Mouse (Mus musculus) neural tube, embryonic 12.5 days (tissue): ENCODE measurements around the gene Igfbp2. TPM values are rescaled to one million over a fixed set of nuclear protein-coding genes. Genes with fewer than 3 reads are reported as not detected.
A peak's percentile ranks its signal among the peaks of the same experiment; 100 is the strongest.

Experiments
- ATAC-seq: fragments of 200-750 bp; cut with Nextera tagmentation; 2 replicates; pipeline ENCODE4 v1.8.0; 2017; ENCODE audit warnings: low read depth, mild to moderate bottlenecking, moderate TSS enrichment, moderate library complexity; ENCODE audit not compliant: low FRiP score
- H3K27ac ChIP-seq: fragments of 300-500 bp; sonication (generic); 2 replicates; pipeline ENCODE4 v1.5.1; 2016
- H3K27me3 ChIP-seq: fragments of 300-500 bp; sonication (generic); replicated peaks from 2 replicates; pipeline ENCODE4 v1.6.1; 2016; ENCODE audit warnings: mild to moderate bottlenecking
- H3K36me3 ChIP-seq: fragments of 300-500 bp; sonication (generic); 2 replicates; pipeline ENCODE4 v1.6.1; 2016; ENCODE audit warnings: mild to moderate bottlenecking
- H3K4me1 ChIP-seq: fragments of 300-500 bp; sonication (generic); 2 replicates; pipeline ENCODE4 v1.6.1; 2016
- H3K4me2 ChIP-seq: fragments of 300-500 bp; sonication (generic); replicated peaks from 2 replicates; pipeline ENCODE4 v1.6.1; 2016; ENCODE audit warnings: mild to moderate bottlenecking
- H3K4me3 ChIP-seq: fragments of 300-500 bp; sonication (generic); 2 replicates; pipeline ENCODE4 v1.5.1; 2016
- H3K9ac ChIP-seq: fragments of 300-500 bp; sonication (generic); 2 replicates; pipeline ENCODE4 v1.6.1; 2016; ENCODE audit warnings: mild to moderate bottlenecking
- H3K9me3 ChIP-seq: fragments of 300-500 bp; sonication (generic); 2 replicates; pipeline ENCODE4 v1.6.1; 2016; ENCODE audit warnings: mild to moderate bottlenecking
- WGBS: fragments of 180-500 bp; shearing (Covaris S2); methylation state at CpG from one replicate; pipeline ENCODE4 v1.1.7; 2016; 5-methylcytosine and 5-hydroxymethylcytosine counted together
- polyA plus RNA-seq: library from polyadenylated mRNA; unstranded; fragments of >200 nt; fragmentation: Nextera tagmentation; extraction: Ambion mirVana; gene quantifications from 2 replicates; pipeline ENCODE4 v1.2.1, GENCODE M21; 2016

The Igfbp2 gene
- polyA plus RNA-seq, 1 experiment from 2014 or later: 410 TPM

DNA sequence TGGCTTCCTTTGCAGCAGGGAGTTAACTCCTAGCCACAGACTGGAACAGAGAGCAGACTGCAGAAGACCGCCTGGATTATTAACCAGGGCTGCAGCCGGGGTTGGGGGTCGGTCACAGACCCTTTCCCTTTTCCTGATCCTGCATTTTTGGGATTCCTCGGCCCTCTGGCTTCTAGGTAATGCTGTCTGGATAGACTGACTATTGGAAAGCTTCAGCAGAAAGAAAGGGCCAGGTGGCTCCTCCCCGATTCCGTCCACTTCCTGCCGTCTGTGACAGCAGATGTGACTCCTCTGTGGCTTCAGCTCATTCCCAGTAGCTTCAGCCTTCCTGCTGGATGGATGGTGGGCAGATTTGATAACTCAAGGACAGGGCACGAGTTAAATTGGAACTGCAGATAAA is 19.3 kb upstream of the Igfbp2 start:
- Histone ChIP-seq H3K9ac (no peak overlapping the region), H3K27ac (no peak overlapping the region), H3K4me2 (no peak overlapping the region), H3K27me3 (no peaks in the 10 kb centered on the region), H3K9me3 (no peaks in the 10 kb centered on the region), H3K4me3 (no peak overlapping the region), H3K36me3 (no peaks in the 10 kb centered on the region), H3K4me1 (peaks cover 18% of the 10 kb centered on the region)
- ATAC-seq: peak; percentile 17; the same call in 1 of the 2 replicates
- 34% methylated on average over 8 of the region's 8 CpGs for WGBS

DNA sequence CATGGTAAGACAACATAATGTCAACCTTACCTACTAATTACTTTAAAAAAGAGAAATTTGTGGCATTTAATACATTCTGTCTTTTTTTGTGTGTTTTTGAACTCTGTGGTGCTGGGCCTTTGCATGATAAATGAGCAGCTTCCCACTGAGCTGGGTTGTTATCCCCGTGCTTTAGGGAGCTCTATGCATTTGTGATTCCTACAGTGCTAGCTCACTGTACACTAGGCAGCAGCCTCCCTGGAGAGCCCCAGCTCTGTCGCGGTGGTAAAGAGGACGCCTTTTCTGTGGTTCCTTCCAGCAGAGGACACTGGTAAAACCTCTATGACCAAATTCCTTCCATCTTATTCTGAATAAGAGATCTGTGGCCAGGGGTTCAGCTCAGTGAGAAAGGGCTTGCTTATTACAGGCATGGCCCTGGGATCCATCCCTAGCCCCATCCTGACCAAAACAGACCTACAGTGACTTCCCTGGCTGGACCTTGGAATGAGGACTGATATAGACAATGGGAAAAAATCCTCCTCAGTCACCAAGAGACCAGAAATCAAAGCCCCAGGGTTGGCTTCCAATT is 18.7 kb upstream of the Igfbp2 start:
- WGBS: 15% methylated on average over 4 of the region's 4 CpGs
- Histone ChIP-seq H3K27me3 (no peaks in the 10 kb centered on the region), H3K27ac (0 out of 2 replicates have a peak overlapping the region, but pooled peaks have one; percentile 2), H3K4me1 (peaks cover 18% of the 10 kb centered on the region), H3K4me2 (peak overlapping the region; percentile 8), H3K36me3 (no peaks in the 10 kb centered on the region), H3K9ac (no peak overlapping the region), H3K9me3 (no peaks in the 10 kb centered on the region), H3K4me3 (no peak overlapping the region)
- peak; percentile 38; the same call in 1 of the 2 replicates for ATAC-seq

DNA sequence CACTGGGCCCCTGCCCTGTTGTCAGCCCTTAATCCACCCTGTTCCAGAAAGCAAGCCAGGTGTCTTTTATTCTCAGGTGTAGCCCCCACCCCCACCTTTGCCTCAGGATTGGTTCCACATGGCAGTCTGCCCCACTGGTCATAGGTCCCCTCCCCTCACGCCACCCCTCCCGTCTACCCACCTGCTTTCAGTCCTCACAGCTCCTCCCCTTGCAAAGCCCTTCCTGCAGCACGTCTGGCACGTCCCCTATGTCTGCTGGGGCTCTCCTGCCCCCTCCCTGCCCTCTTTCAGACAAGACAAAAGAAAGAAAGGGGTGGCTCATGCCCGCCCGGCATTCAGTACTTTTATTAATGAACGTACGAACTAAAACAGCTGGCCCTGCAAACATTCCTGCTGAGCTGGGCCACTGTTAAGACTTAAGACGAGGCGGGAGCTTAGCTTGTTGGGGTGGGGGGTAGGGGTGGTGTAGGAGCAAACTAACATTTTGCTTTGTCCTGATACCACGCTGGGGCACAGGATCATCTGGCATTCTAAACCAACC is 18.2 kb upstream of the Igfbp2 start:
- H3K27me3 ChIP-seq: no peaks in the 10 kb centered on the region
- H3K36me3 ChIP-seq: no peaks in the 10 kb centered on the region
- no peaks in the 10 kb centered on the region for H3K9me3 ChIP-seq
- H3K4me2 ChIP-seq: peak overlapping the region; percentile 8
- 6% methylated on average over 11 of the region's 11 CpGs for WGBS
- H3K4me1 ChIP-seq: peaks cover 18% of the 10 kb centered on the region
- H3K4me3 ChIP-seq: no peak overlapping the region
- ATAC-seq: peak; percentile 85
- H3K9ac ChIP-seq: no peak overlapping the region
- 0 out of 2 replicates have a peak overlapping the region, but pooled peaks have one; percentile 2 for H3K27ac ChIP-seq

DNA sequence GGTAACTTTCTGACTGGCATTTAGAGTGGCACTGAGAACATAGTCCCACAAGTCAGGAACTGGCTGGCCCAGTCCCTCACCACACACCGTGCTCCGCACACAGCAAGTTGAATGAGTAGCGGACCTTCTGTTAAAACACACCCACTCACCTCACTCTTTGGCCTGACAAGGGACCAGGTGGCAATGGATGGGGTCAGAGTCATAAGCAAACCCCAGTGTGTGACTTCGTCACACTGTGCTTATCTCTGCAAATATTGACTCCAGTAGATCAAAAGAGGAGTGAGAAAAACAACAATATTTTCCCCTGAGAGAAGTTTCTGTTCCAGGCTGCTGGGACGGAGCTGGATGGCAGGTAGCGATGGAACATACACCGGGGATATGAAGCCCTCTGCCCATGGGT is 15.0 kb upstream of the Igfbp2 start:
- peaks cover 28% of the 10 kb centered on the region for H3K4me1 ChIP-seq
- no peaks in the 10 kb centered on the region for H3K27me3 ChIP-seq
- no peak overlapping the region for H3K27ac ChIP-seq
- no peaks in the 10 kb centered on the region for H3K36me3 ChIP-seq
- 96% methylated on average over 7 of the region's 7 CpGs for WGBS
- H3K9ac ChIP-seq: no peak overlapping the region
- no peaks in the 10 kb centered on the region for H3K9me3 ChIP-seq
- H3K4me3 ChIP-seq: no peak overlapping the region
- H3K4me2 ChIP-seq: no peak overlapping the region
- no peak for ATAC-seq

DNA sequence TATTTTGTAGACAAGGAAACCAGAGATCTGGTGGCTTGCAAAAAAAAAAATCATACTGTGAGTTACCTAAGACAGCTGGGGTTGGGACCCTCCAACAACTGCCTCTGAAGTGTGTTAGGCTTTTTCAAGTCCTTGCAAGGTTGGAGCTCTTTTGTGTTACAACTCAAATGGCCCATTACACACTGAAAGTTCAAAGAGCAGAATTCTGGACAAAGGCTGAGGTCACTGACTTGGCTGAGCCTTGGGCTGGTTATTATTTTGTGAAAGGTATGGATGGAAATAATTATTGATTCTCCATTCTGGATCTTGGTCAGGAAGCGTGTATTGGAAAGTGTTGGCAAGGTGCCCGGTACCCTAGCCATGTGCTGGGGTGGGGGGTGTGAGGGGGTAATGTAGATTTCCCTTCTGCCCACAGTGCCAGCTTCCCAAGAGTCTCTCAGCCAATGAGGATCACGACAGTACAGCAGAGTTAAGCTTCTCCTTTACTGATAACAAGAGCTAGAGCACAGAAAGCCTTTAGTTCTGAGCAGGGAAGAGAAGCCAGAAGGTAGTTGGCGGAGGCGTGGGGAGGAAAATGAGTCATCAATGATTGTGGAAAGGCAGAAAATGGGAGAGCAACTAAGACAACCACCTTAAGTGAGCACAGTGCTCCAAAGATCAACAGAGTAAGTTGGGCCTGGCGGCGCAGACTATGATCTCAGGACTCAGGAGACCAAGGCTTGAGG is 14.2 kb upstream of the Igfbp2 start:
- Histone ChIP-seq H3K4me3 (no peak overlapping the region), H3K4me1 (peaks cover 35% of the 10 kb centered on the region), H3K27me3 (no peaks in the 10 kb centered on the region), H3K27ac (no peak overlapping the region), H3K4me2 (no peak overlapping the region), H3K36me3 (no peaks in the 10 kb centered on the region), H3K9me3 (no peaks in the 10 kb centered on the region), H3K9ac (no peak overlapping the region)
- ATAC-seq: no peak
- 90% methylated on average over 7 of the region's 7 CpGs for WGBS

DNA sequence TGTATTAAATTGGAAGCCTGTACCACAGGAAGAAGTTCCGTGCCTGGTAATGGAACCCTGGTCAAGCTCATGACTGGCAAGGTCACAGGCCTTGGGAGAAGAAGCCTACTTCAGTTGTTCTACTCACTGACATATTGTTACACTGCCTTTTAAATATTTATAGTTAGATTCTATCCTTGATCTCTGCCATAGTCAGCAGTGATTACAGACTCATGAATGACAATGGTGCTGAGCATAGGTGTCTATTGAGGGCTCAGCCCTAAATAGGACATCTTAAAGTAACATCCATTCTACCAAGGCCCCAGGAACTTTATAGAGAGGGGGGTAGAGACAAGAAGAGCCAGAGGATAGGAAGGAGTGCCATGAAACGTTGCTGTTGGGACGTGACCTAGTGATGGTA is 13.2 kb upstream of the Igfbp2 start:
- H3K36me3 ChIP-seq: no peaks in the 10 kb centered on the region
- H3K9me3 ChIP-seq: no peaks in the 10 kb centered on the region
- H3K4me1 ChIP-seq: peaks cover 34% of the 10 kb centered on the region
- no peak overlapping the region for H3K4me2 ChIP-seq
- no peak overlapping the region for H3K4me3 ChIP-seq
- 93% methylated on average over 3 of the region's 3 CpGs for WGBS
- no peak overlapping the region for H3K9ac ChIP-seq
- no peaks in the 10 kb centered on the region for H3K27me3 ChIP-seq
- no peak overlapping the region for H3K27ac ChIP-seq
- ATAC-seq: no peak

DNA sequence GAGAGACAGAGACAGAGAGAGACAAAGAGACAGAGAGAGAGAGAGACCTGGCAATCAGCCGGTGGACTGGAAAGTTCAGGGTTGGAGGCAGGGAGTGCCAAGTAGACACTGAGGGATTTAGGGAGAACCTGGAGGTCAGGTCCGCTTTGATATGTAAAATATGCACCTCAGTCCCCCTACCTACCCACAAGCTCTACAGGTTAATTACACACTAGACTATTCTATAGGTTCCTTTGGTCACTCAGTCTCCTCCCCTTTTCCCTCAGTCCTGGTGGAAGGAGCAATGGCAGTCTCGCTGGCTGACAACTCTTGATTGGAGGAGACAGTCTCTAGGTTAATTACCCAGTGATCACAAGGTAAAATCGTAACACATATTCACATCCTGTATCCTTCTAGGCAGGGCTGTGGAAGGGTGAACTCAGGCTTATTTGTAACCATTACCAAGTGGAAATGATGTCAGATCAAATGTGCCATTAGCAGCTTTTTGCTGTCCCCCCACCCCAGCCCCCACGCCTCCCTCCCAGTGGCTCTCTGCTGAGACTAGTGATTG is 11.1 kb upstream of the Igfbp2 start:
- Histone ChIP-seq H3K4me1 (peaks cover 23% of the 10 kb centered on the region), H3K27me3 (no peaks in the 10 kb centered on the region), H3K27ac (peak overlapping the region; percentile 32; the same call in 1 of the 2 replicates), H3K4me3 (no peak overlapping the region), H3K36me3 (no peaks in the 10 kb centered on the region), H3K9ac (no peak overlapping the region), H3K4me2 (0 out of 2 replicates have a peak overlapping the region, but pooled peaks have one; percentile 7), H3K9me3 (no peaks in the 10 kb centered on the region)
- no peak for ATAC-seq
- 25% methylated on average over 5 of the region's 5 CpGs for WGBS

DNA sequence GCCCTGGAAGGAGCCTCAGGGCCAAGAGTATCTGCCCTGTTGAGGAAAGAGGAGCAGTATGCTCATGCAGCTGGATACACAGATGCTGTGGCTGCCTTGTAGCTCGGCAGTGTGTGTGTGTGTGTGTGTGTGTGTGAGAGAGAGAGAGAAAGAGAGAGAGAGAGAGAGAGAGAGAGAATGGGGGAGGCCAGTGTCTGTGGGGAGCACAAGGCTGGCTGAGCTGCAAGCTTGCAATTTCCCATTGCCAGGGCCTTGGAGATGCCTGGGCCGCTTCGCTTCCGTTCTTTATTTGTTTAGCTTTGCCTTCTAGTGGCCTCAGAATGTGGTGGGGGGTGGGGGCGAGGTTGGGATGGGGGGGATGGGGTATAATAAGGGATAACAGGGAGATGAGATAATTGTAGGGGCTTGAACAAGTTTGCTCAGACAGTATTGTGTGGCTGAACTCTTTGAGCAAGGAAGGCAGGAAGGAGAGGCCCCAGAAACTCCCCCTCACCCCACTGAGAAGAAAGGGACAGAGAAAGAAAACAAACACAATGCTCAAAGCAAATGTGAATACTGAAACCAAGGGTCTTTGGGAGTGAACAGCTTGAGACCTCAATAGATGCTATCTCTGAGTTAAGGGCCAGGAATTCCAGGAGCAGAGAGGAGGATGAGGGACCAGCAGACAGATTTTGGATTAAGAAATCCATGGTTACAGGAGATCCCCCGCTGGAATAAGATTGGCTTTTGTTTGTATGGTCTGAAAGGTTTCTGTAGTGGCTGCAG is 10.5 kb upstream of the Igfbp2 start:
- H3K27ac ChIP-seq: peak overlapping the region; percentile 32; the same call in 1 of the 2 replicates
- ATAC-seq: peak; percentile 66; the same call in 1 of the 2 replicates
- peaks cover 23% of the 10 kb centered on the region for H3K4me1 ChIP-seq
- H3K4me2 ChIP-seq: peak overlapping the region; percentile 7; the same call in 1 of the 2 replicates
- H3K9ac ChIP-seq: no peak overlapping the region
- H3K36me3 ChIP-seq: no peaks in the 10 kb centered on the region
- H3K27me3 ChIP-seq: no peaks in the 10 kb centered on the region
- WGBS: 9% methylated on average over 6 of the region's 6 CpGs
- H3K4me3 ChIP-seq: no peak overlapping the region
- no peaks in the 10 kb centered on the region for H3K9me3 ChIP-seq

DNA sequence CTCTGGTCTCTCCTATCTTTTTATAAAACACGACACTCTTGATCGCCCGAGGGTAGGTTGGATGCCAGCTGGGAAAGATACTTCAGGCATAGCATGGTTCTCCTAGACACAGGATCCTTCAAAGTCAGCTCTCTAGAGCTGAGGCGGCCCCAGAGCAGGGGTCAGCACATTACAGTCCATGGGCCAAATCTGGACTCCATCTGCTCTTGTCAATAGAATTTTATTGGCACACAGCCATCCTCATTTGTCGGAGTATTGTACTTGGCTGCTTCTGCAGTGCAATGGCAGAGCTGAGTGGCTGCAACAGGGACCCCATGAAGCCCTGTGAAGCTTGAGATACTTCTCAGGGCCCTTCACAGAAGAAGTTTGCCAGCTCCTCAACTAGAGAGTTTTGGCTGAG is 9.1 kb upstream of the Igfbp2 start:
- no peaks in the 10 kb centered on the region for H3K9me3 ChIP-seq
- no peaks in the 10 kb centered on the region for H3K27me3 ChIP-seq
- H3K4me2 ChIP-seq: no peak overlapping the region
- H3K27ac ChIP-seq: no peak overlapping the region
- no peak overlapping the region for H3K4me3 ChIP-seq
- 51% methylated on average over 5 of the region's 5 CpGs for WGBS
- ATAC-seq: no peak
- H3K36me3 ChIP-seq: no peaks in the 10 kb centered on the region
- peaks cover 23% of the 10 kb centered on the region for H3K4me1 ChIP-seq
- no peak overlapping the region for H3K9ac ChIP-seq

DNA sequence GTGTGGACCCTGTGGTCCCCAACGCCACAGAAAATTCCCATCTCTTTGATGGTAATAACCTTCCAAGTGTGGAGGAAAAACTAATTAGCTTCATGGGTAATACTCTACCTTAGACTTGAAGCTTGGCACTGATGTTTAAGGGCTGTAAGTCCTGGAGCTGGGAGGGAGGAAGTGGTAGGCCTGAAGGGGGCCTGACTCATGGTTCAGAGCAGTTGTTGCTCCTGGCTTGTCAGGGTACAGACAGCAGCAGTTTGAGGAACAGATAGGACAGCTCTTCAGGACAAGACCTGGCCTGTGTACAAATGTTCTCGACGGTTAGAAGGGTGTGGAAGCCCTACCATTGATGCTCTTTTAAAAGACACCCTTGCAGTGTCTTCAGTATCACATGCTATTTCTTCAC is 8.7 kb upstream of the Igfbp2 start:
- H3K4me1 ChIP-seq: peaks cover 23% of the 10 kb centered on the region
- no peaks in the 10 kb centered on the region for H3K27me3 ChIP-seq
- no peak overlapping the region for H3K9ac ChIP-seq
- no peaks in the 10 kb centered on the region for H3K9me3 ChIP-seq
- no peak overlapping the region for H3K4me3 ChIP-seq
- no peak overlapping the region for H3K27ac ChIP-seq
- H3K4me2 ChIP-seq: no peak overlapping the region
- H3K36me3 ChIP-seq: no peaks in the 10 kb centered on the region
- 83% methylated on average over 3 of the region's 3 CpGs for WGBS
- no peak for ATAC-seq

DNA sequence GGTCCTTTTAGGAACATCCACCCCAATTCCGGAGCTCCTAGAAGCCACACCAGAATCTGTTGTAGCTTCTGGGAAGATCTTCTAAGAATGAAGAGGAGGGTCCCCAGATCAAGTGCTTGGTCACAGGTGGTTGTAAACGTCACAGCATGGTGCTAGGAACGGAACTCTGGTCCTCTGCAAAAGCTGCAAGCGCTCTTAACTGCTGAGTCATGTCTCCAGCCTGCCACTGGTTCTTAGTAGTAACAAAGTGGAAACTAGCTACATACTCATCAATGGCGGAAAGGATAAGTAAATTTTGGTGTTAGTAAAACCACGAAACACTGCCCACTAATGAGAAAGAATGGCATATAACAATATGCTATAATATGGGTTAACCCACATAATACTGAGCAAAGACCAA is 4.3 kb upstream of the Igfbp2 start:
- no peak overlapping the region for H3K4me2 ChIP-seq
- H3K4me3 ChIP-seq: no peak overlapping the region
- no peaks in the 10 kb centered on the region for H3K36me3 ChIP-seq
- no peaks in the 10 kb centered on the region for H3K27me3 ChIP-seq
- H3K27ac ChIP-seq: no peak overlapping the region
- WGBS: 84% methylated on average over 6 of the region's 6 CpGs
- H3K9me3 ChIP-seq: no peaks in the 10 kb centered on the region
- ATAC-seq: no peak
- peaks cover 16% of the 10 kb centered on the region for H3K4me1 ChIP-seq
- no peak overlapping the region for H3K9ac ChIP-seq

DNA sequence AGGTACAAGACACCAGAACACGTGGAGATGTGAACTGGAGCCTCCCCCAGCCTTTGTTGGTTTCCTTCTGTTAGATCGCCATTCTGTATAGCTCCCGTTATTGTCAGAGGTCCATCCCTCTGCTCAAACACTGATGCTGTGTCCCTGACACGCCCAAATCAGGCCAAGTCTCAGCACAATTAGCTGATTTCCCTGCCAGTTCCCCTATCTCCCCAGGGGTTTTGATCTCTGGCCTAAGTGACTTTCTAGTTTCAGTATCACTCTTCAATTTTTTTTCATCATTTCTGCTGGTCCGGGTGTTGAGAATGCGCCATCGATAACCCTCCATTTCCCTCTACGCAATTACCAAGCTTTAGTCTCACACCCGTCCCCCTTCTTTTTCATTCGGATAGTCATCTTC is 1.4 kb upstream of the Igfbp2 start:
- 53% methylated on average over 10 of the region's 10 CpGs for WGBS
- H3K9ac ChIP-seq: no peak overlapping the region
- H3K27me3 ChIP-seq: no peaks in the 10 kb centered on the region
- H3K4me2 ChIP-seq: no peak overlapping the region
- no peak overlapping the region for H3K4me3 ChIP-seq
- H3K27ac ChIP-seq: no peak overlapping the region
- no peak for ATAC-seq
- no peaks in the 10 kb centered on the region for H3K36me3 ChIP-seq
- no peaks in the 10 kb centered on the region for H3K9me3 ChIP-seq
- peaks cover 25% of the 10 kb centered on the region for H3K4me1 ChIP-seq
